Mouse (Mus musculus): ENCODE measurements around the gene Orm3. TPM values are rescaled to one million over a fixed set of nuclear protein-coding genes. Genes with fewer than 3 reads are reported as not detected.
A peak's percentile ranks its signal among the peaks of the same experiment; 100 is the strongest.

Gene Orm3
- polyA plus RNA-seq, 1 experiment from 2014 or later = not detected

- Histone ChIP-seq H3K4me3 (no peak overlapping the region), H3K9me3 (replicated peaks) (no peaks in the 10 kb centered on the region), H3K27ac (no peak overlapping the region), H3K4me2 (replicated peaks) (peak overlapping the region; percentile 84), H3K27me3 (no peaks in the 10 kb centered on the region), H3K36me3 (no peaks in the 10 kb centered on the region), H3K4me1 (peaks cover 48% of the 10 kb centered on the region), H3K9ac (no peak overlapping the region)
- 63% methylated on average over 7 of the region's 7 CpGs for WGBS
- no peak for ATAC-seq (ENCODE audit: low FRiP score)
Measured at GRCm38 (mm10) chr4:63408247-63408646, 52.3 kb downstream of the Orm3 start.

DNA sequence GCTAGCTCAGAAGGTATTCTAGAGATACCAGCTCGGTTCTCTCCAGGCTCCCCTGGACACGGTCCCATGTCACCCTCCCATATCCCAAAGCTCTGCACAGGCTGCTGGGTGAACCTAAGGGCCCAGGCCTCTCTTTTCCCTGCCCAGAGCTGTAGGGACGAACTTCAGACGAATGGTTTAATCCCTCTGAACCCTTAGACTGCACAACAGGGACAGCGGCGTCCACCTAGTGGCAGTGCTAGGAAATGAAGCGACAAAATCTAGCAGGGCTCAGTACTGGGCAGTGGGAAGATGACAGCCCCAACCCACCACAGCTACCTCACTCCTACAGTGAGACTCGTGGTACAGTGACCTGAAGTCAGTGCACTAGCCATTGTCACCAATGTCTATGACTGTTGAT is 52.7 kb downstream of the Orm3 start:
- Histone ChIP-seq H3K9ac (no peak overlapping the region), H3K4me3 (no peak overlapping the region), H3K4me1 (peaks cover 44% of the 10 kb centered on the region), H3K36me3 (no peaks in the 10 kb centered on the region), H3K27me3 (no peaks in the 10 kb centered on the region), H3K27ac (no peak overlapping the region), H3K4me2 (replicated peaks) (peak overlapping the region; percentile 84), H3K9me3 (replicated peaks) (no peaks in the 10 kb centered on the region)
- 6% methylated on average over 8 of the region's 8 CpGs for WGBS
- peak; percentile 47 for ATAC-seq (ENCODE audit: low FRiP score)

Other genes with a start within 250 kb of the Orm3 start
- not detected in 2 replicates for gene Ambp, start 201.4 kb upstream of the Orm3 start, polyA plus RNA-seq (2016; fragmentation: Nextera tagmentation; extraction: Ambion mirVana)
- 0.27 TPM in 1 of 2 replicates, not detected in the other for gene Kif12, start 184.0 kb upstream of the Orm3 start, polyA plus RNA-seq (2016; fragmentation: Nextera tagmentation; extraction: Ambion mirVana)
- gene Col27a1, start 142.2 kb upstream of the Orm3 start, polyA plus RNA-seq (2016; fragmentation: Nextera tagmentation; extraction: Ambion mirVana) = 10.5 and 11.5 TPM in 2 replicates
- not detected in 2 replicates for gene Orm1, start 11.6 kb upstream of the Orm3 start, polyA plus RNA-seq (2016; fragmentation: Nextera tagmentation; extraction: Ambion mirVana)
- gene Orm2, start 6.3 kb downstream of the Orm3 start, polyA plus RNA-seq (2016; fragmentation: Nextera tagmentation; extraction: Ambion mirVana) = not detected in 2 replicates
- gene Akna, start 47.2 kb downstream of the Orm3 start, polyA plus RNA-seq (2016; fragmentation: Nextera tagmentation; extraction: Ambion mirVana) = 10.4 and 10.9 TPM in 2 replicates
- gene Whrn, start 139.8 kb downstream of the Orm3 start, polyA plus RNA-seq (2016; fragmentation: Nextera tagmentation; extraction: Ambion mirVana) = 10.6 and 10.8 TPM in 2 replicates
- 365 and 374 TPM in 2 replicates for gene Atp6v1g1, start 188.6 kb downstream of the Orm3 start, polyA plus RNA-seq (2016; fragmentation: Nextera tagmentation; extraction: Ambion mirVana)
- 4.1 and 5.8 TPM in 2 replicates for gene Tmem268, start 202.6 kb downstream of the Orm3 start, polyA plus RNA-seq (2016; fragmentation: Nextera tagmentation; extraction: Ambion mirVana)
- gene Gm11213, start 249.1 kb downstream of the Orm3 start, polyA plus RNA-seq (2016; fragmentation: Nextera tagmentation; extraction: Ambion mirVana) = not detected in 2 replicates

All from hindbrain, embryonic 12.5 days (tissue).